Mouse (Mus musculus): ENCODE data around the gene Id2. TPM values are rescaled to one million over a fixed set of nuclear protein-coding genes. Genes with fewer than 3 reads are reported as not detected.

Id2 gene
- total RNA-seq (2021) (10 to 100 TPM in 1 of 2 experiments, 1 to 10 TPM in 1; 9.3 to 11.9 TPM), polyA plus RNA-seq (2012; rRNA removed) (26.7 and 27.8 TPM in 2 replicates)
- long read RNA-seq, transcript Id2-201 (3 exons, 1,270 nt), result major isoform, 5 of 5 reads
- long read RNA-seq, partial matches to known transcripts, result 0 of 5 reads
- long read RNA-seq, other reads (novel, unspliced or antisense), result 0 of 5 reads

- Histone ChIP-seq H3K79me2 (replicated peaks; ENCODE audit: control insufficient read depth, insufficient read depth, low read length) (no peaks in the 10 kb centered on the region), H3K4me3 (peak within 1 kb of the TSS; percentile 77), H3K9ac (ENCODE audit: low read depth, low read length) (peak within 1 kb of the TSS; percentile 73), H3K27me3 (ENCODE audit: control insufficient read depth, insufficient read depth, low read length) (no peaks in the 10 kb centered on the region), H3K27ac (peak within 1 kb of the TSS; percentile 98), H3K36me3 (ENCODE audit: control insufficient read depth, insufficient read depth, low read length) (no peaks in the 10 kb centered on the region), H3K4me1 (ENCODE audit: control insufficient read depth, insufficient read depth, low read length) (no peaks in the 10 kb centered on the region)
- TF ChIP-seq POLR2A (IDR thresholded peaks at IDR 0.05; ENCODE audit: insufficient read depth, low read depth, low read length), result no peak
- TF ChIP-seq EP300 (IDR thresholded peaks at IDR 0.05; ENCODE audit: insufficient read depth, low read depth, low read length), result no peak
- no peak for TF ChIP-seq CTCF (IDR thresholded peaks at IDR 0.05)
- intact Hi-C loops (cut with DNase I), result loop anchor here (10.0 kb wide), 3 partner anchors 438 to 1348 kb away; partner anchors contain the start of gene Rnf144a
- 29% methylated on average over 1 of the region's 1 CpGs for WGBS
- no peak for DNase-seq
These were observed at the start of gene Id2 for GRCm38 (mm10) chr12:25097052-25097209. Id2 (minus strand) TSS chr12:25097140.

GRCm38 (mm10) chr12:25145344-25145698 lies 48.4 kb upstream of the Id2 start:
- H3K4me1 ChIP-seq (ENCODE audit: control insufficient read depth, insufficient read depth, low read length), result peaks cover 2% of the 10 kb centered on the region; the same call in 1 of the 2 replicates
- 59% methylated on average over 3 of the region's 3 CpGs for WGBS
- no peak for DNase-seq

GRCm38 (mm10) chr12:25144591-25145343 lies 47.8 kb upstream of the Id2 start:
- no peak overlapping the region for H3K4me3 ChIP-seq
- no peaks in the 10 kb centered on the region for H3K27me3 ChIP-seq (ENCODE audit: control insufficient read depth, insufficient read depth, low read length)
- H3K4me1 ChIP-seq (ENCODE audit: control insufficient read depth, insufficient read depth, low read length), result peaks cover 2% of the 10 kb centered on the region; the same call in 1 of the 2 replicates
- DNase-seq, result no peak
- H3K9ac ChIP-seq (ENCODE audit: low read depth, low read length), result no peak overlapping the region
- no peak for TF ChIP-seq EP300 (IDR thresholded peaks at IDR 0.05; ENCODE audit: insufficient read depth, low read depth, low read length)
- TF ChIP-seq POLR2A (IDR thresholded peaks at IDR 0.05; ENCODE audit: insufficient read depth, low read depth, low read length), result no peak
- TF ChIP-seq CTCF (IDR thresholded peaks at IDR 0.05), result no peak
- WGBS, result 79% methylated on average over 5 of the region's 5 CpGs
- intact Hi-C loops (cut with DNase I), result no loop called here
- no peaks in the 10 kb centered on the region for H3K79me2 ChIP-seq (replicated peaks; ENCODE audit: control insufficient read depth, insufficient read depth, low read length)
- no peaks in the 10 kb centered on the region for H3K36me3 ChIP-seq (ENCODE audit: control insufficient read depth, insufficient read depth, low read length)
- no peak overlapping the region for H3K27ac ChIP-seq

More at GRCm38 (mm10) chr12:25145344-25145698, 48.4 kb upstream of the Id2 start:
- Histone ChIP-seq H3K9ac (ENCODE audit: low read depth, low read length) (no peak overlapping the region), H3K36me3 (ENCODE audit: control insufficient read depth, insufficient read depth, low read length) (no peaks in the 10 kb centered on the region), H3K27me3 (ENCODE audit: control insufficient read depth, insufficient read depth, low read length) (no peaks in the 10 kb centered on the region), H3K79me2 (replicated peaks; ENCODE audit: control insufficient read depth, insufficient read depth, low read length) (no peaks in the 10 kb centered on the region), H3K4me3 (no peak overlapping the region), H3K27ac (no peak overlapping the region)
- no peak for TF ChIP-seq POLR2A (IDR thresholded peaks at IDR 0.05; ENCODE audit: insufficient read depth, low read depth, low read length)
- TF ChIP-seq CTCF (IDR thresholded peaks at IDR 0.05), result no peak
- TF ChIP-seq EP300 (IDR thresholded peaks at IDR 0.05; ENCODE audit: insufficient read depth, low read depth, low read length), result no peak
- intact Hi-C loops (cut with DNase I), result no loop called here

- no peak for DNase-seq
- no peaks in the 10 kb centered on the region for H3K27me3 ChIP-seq (ENCODE audit: control insufficient read depth, insufficient read depth, low read length)
- no peaks in the 10 kb centered on the region for H3K79me2 ChIP-seq (replicated peaks; ENCODE audit: control insufficient read depth, insufficient read depth, low read length)
- no peak for TF ChIP-seq POLR2A (IDR thresholded peaks at IDR 0.05; ENCODE audit: insufficient read depth, low read depth, low read length)
- TF ChIP-seq EP300 (IDR thresholded peaks at IDR 0.05; ENCODE audit: insufficient read depth, low read depth, low read length), result no peak
- no peak for TF ChIP-seq CTCF (IDR thresholded peaks at IDR 0.05)
- peaks cover 2% of the 10 kb centered on the region; the same call in 1 of the 2 replicates for H3K4me1 ChIP-seq (ENCODE audit: control insufficient read depth, insufficient read depth, low read length)
- no peak overlapping the region for H3K27ac ChIP-seq
- no peaks in the 10 kb centered on the region for H3K36me3 ChIP-seq (ENCODE audit: control insufficient read depth, insufficient read depth, low read length)
- H3K4me3 ChIP-seq, result no peak overlapping the region
- intact Hi-C loops (cut with DNase I), result no loop called here
- WGBS, result 57% methylated on average over 2 of the region's 2 CpGs
- no peak overlapping the region for H3K9ac ChIP-seq (ENCODE audit: low read depth, low read length)
These were observed 46.6 kb upstream of the Id2 start for GRCm38 (mm10) chr12:25143492-25143891.

GRCm38 (mm10) chr12:25142251-25142650 lies 45.3 kb upstream of the Id2 start:
- TF ChIP-seq EP300 (IDR thresholded peaks at IDR 0.05; ENCODE audit: insufficient read depth, low read depth, low read length), result no peak
- no peak for TF ChIP-seq CTCF (IDR thresholded peaks at IDR 0.05)
- TF ChIP-seq POLR2A (IDR thresholded peaks at IDR 0.05; ENCODE audit: insufficient read depth, low read depth, low read length), result no peak
- DNase-seq, result no peak
- H3K4me1 ChIP-seq (ENCODE audit: control insufficient read depth, insufficient read depth, low read length), result peaks cover 2% of the 10 kb centered on the region; the same call in 1 of the 2 replicates
- no peak overlapping the region for H3K27ac ChIP-seq
- H3K4me3 ChIP-seq, result no peak overlapping the region
- H3K9ac ChIP-seq (ENCODE audit: low read depth, low read length), result no peak overlapping the region
- no peaks in the 10 kb centered on the region for H3K27me3 ChIP-seq (ENCODE audit: control insufficient read depth, insufficient read depth, low read length)
- no peaks in the 10 kb centered on the region for H3K36me3 ChIP-seq (ENCODE audit: control insufficient read depth, insufficient read depth, low read length)
- H3K79me2 ChIP-seq (replicated peaks; ENCODE audit: control insufficient read depth, insufficient read depth, low read length), result no peaks in the 10 kb centered on the region
- 86% methylated on average over 7 of the region's 7 CpGs for WGBS
- intact Hi-C loops (cut with DNase I), result no loop called here

GRCm38 (mm10) chr12:25141311-25141710 lies 44.4 kb upstream of the Id2 start:
- Histone ChIP-seq H3K79me2 (replicated peaks; ENCODE audit: control insufficient read depth, insufficient read depth, low read length) (no peaks in the 10 kb centered on the region), H3K4me1 (ENCODE audit: control insufficient read depth, insufficient read depth, low read length) (peaks cover 2% of the 10 kb centered on the region; the same call in 1 of the 2 replicates), H3K27me3 (ENCODE audit: control insufficient read depth, insufficient read depth, low read length) (no peaks in the 10 kb centered on the region), H3K4me3 (no peak overlapping the region), H3K9ac (ENCODE audit: low read depth, low read length) (no peak overlapping the region), H3K36me3 (ENCODE audit: control insufficient read depth, insufficient read depth, low read length) (no peaks in the 10 kb centered on the region), H3K27ac (no peak overlapping the region)
- intact Hi-C loops (cut with DNase I), result no loop called here
- no peak for DNase-seq
- TF ChIP-seq POLR2A (IDR thresholded peaks at IDR 0.05; ENCODE audit: insufficient read depth, low read depth, low read length) (no peak), EP300 (IDR thresholded peaks at IDR 0.05; ENCODE audit: insufficient read depth, low read depth, low read length) (no peak), CTCF (IDR thresholded peaks at IDR 0.05) (no peak)
- 82% methylated on average over 7 of the region's 7 CpGs for WGBS

All from heart, adult 2 months (tissue).